Mouse (Mus musculus) mature B cell (primary cell): ENCODE results near the gene Foxn3.
"Not testable (repeated sequence)": the region's sequence is repeated elsewhere in the genome, so short reads cannot be mapped to it uniquely, and the experiment has no call there.

ENCODE experiments used
- in situ Hi-C: fragments of 300-500 bp; cut with MboI; formaldehyde crosslinking; loops from 2 replicates; pipeline ENCODE4 v1.14.3; 2019

The Foxn3 gene

DNA sequence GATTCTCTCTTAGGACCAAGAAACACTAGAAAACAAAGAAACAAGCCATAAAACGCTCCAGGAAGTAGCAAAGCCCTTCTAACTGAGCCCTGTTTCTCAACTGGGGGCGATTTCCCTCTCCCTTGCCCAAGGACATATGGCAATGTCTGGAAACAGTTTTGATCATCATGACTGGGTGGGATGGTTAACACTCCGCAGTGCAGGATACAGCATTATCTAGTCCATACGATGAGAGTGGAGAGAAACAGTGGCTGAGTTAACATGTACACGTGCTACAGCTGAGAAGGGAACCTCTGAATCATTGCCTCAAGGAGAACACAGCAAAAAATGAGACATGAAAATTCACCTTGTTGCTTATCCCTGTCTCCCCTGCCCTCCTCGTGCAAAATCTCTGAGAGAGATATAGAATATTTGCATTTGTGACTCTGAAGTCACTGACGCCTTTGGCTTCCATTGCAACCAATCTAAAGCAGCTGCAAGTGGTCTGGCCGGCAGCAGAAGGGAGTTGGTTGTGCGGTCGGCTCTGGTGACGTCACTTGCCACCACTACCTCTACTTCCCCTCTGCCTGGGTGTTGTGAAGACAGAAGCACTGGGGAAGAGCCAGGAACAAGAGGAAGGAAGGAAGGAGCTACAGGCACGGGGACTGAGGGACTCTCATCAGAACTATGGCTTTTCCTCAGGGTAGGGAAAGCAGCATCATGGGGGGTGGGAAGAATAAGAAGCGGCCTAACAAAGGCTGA is 338.3 kb downstream of the Foxn3 start:
- in situ Hi-C loops, result no loop called here

DNA sequence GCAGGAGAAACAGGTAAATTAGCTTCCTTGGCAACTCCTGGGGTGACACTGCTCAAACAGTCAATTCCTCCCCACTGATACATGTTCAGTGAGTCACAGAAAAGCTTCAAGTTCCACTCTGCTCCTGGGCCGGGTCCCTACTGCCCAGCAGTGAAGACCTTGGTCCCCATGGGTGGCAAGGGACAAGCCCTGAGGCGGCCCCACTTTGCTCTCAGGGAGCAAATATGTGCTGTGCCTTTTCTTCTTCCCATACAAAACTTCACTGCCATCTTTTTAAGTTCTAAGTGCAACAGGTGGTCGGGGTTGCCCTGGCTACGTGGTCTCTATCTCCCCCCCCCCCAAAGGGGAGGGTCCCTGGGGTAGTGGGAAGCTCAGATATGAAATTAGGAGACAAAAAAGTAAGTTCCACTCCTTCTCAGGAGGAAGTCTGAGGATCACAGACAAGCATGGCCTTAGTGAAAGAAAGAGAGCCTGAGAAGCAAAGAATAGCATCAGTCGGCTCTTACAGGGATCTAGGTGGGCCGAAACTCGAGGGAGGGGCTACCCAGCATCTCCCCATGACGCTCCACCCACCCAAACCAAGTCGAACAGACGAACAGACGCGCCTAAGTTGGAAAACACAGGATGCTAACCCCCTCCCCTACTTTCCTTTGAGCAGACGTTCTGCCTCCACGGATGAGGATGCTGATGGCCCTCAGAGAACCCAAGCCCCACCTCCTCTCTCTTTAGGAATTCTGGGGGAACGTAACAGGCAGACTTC is 342.1 kb downstream of the Foxn3 start:
- in situ Hi-C loops, result no loop called here

- in situ Hi-C loops, result no loop called here
Observed at GRCm38 (mm10) chr12:99220333-99220732, 343.0 kb downstream of the Foxn3 start.

DNA sequence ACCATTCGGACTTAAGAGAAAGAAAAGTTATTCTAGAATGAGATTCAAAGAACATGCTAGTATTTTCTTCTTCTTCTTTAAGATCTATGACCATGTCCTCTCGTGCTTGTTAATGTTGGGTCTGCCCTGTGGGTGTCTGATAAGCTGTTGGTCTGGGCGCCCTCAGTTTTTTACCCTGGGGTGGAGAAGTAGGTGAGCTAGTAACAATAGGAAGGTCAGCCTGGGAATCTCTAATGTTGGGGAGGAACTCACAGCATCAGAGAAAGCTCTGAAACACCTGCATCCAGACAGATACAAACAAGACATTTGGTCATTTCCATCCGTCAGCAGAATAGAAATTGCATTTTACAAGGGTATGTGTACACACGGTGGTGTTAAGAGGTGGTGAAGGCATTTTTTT is 343.6 kb downstream of the Foxn3 start:
- in situ Hi-C loops, result no loop called here

GRCm38 (mm10) chr12:99217145-99217698 is 346.2 kb downstream of the Foxn3 start:
- in situ Hi-C loops, result no loop called here

DNA sequence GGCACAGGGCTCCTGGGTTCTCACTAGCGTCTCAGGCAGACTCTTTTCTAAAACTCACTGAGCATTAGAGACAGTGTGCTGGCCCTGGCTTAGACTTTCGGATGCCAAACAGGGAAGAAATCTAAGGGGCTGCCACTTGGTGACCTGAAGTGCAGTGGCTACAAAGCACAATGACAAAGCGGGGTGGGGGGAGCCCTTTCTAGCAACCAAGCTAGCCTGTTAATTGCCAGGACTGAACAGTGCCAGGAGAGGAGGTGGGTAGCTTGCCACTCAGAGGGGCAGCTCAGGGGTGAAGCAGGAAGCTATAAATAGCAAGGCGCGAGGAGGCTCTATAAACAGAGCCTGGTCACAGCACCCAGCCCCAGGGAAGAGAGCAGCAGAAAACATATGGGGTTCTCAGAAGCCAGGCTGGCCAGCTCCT is 347.0 kb downstream of the Foxn3 start:
- in situ Hi-C loops, result no loop called here

- in situ Hi-C loops, result no loop called here
Observed at GRCm38 (mm10) chr12:99215521-99216255, 347.7 kb downstream of the Foxn3 start.

DNA sequence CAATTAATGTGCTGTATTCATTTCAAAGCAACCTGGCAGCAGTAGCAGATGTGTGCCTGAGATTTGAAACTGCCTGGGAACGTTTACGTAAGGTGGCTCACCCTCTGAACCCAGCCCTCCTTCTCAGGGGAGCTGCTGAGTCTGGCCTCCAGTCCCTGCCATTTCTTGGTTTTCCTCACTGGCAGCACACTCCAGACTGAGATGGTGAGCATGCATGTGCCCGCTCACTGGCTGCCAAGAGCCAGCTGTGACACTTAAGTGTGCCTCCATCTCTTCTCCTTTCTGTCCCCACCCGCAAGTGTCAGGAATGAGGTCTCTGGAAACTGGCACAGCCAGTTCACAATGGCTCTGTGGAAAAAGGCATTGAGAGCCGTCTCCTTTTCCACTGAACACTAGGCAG is 349.3 kb downstream of the Foxn3 start:
- in situ Hi-C loops, result no loop called here

DNA sequence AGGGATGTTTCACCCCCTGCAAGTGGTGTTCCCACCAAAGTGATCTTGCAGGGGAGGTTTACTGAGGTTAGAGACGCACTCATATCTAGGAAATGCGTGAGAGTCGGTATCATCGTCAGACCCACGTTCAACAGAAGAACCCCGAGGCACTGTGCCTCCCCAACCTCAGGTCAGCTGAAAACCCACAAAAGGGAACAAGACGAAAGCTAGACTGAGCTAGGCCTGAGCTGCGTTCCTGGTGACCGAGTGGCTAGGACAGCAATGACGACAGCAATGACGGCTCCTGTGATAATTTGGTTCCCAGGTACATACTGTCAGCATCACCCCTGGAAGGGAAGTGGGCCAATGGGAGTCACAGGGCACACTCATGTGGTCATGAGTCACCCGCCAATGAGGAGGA is 350.2 kb downstream of the Foxn3 start:
- in situ Hi-C loops, result no loop called here

DNA sequence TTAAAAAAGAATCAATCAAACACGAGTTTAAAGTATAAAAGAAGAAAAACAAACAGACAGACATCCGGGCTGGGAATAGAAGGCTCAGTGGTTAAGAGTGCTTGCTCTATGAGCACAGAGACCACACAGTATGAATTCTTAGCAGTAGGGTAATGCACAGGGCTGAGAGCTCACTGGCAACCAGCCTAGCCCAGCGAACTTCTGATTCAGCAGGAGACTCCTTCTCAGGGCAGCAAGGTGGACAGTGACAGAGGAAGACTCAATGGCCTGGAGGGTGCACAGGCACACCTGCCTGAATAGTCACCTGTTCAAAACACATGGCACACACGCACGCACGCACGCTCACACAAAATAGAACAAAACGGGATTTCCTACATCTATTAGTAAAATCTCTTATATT is 353.6 kb downstream of the Foxn3 start:
- in situ Hi-C loops, result no loop called here

DNA sequence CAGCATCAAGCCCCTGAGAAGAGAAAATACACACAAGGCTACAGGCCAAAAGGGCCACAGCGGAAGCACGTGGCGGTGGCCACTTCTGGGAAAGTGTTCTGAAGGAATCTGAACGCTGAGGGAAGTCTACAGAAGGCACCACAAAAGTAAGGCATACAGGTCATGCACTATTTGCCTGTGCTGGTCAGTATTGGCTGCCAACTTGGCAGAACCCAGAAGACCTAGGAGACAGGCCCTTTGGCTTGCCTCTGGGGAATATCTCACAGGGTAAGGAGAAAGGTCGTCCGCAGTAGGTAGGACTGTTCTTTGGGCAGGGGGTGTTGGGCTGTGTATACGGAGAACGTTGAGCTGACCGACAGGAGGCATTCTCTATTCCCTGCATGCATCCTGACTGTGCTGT is 355.1 kb downstream of the Foxn3 start:
- in situ Hi-C loops, result no loop called here

DNA sequence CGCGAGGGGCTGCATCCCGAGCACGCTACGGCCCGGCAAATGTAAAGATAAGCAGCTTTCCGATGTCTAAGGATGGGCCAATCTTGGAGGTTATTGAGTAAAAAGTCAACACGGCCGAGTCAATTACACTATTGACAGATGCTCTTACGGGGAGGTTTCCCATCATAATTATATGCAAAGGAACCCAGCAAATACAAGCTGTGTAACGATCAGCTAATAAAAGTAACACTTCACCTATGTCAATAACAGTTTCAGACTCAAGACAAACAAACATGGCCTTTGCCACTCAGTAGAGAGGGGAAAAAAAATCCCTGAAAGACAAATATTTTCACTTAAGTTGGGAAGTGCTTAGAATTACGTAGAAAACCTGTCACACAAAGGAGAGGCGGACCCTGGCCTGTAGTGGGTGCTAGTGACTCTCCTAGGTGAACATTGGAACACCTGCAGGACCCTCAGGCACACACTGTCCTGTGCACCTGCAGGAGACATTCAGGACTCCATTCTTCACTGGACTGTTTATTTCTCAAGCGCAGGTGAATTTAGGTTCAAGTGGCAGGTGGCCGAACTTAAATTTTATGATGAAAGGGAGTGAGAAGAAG is 356.3 kb downstream of the Foxn3 start:
- in situ Hi-C loops, result no loop called here

GRCm38 (mm10) chr12:99205734-99206133 is 357.6 kb downstream of the Foxn3 start:
- in situ Hi-C loops, result no loop called here

- in situ Hi-C loops, result no loop called here
Observed at GRCm38 (mm10) chr12:99199124-99199483, 364.3 kb downstream of the Foxn3 start.

DNA sequence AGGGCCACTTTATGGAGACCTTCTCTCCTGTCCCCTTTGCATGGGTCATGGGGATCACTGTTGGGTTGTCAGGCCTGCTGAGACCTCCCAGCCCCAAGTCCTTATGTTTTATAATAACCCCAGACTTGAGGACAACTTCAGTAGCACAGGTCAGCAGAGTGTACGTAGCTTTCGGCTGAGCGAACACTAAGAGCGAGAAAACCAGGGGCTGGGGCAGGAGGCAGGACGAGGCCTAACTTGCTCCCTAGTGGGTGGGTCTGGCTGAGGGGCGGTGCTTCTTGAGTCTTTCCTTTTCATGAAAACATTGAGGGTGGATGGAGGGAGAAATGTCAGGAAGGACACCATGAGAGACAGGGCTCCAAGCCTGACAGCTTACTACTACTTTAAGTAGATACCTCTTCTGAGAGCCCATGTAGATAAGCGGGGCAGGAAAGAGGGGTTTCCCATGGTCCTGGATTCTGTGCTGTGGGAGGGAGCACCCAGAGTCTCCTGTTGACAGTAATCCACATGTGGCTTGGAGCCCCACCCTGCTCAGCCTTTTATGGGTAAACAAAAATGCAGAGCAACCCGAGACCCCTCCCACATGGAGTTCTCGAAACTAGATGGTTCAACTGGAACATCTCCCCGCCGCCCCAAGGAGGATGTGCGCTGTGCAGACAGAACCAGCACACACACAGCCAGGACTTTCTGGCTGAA is 364.8 kb downstream of the Foxn3 start:
- in situ Hi-C loops, result no loop called here

DNA sequence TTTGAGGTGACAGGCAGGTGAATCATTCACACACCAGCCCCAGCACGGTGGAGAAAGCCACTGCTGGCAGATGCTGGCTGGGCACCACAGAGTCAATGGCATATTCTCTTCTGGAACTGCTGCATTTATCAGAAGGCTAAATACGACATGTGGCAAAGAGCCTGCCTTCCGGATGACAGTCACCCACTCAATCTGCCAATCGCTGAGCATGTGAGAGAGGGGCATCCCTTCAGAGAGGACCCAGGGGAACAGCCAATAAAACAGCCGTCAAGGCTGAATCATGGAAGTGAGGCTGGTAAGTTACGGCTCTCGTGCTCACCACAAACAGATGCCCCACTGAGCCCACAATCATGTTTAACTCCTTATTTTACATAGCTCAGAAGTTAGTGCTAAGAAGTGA is 366.4 kb downstream of the Foxn3 start:
- in situ Hi-C loops, result no loop called here

DNA sequence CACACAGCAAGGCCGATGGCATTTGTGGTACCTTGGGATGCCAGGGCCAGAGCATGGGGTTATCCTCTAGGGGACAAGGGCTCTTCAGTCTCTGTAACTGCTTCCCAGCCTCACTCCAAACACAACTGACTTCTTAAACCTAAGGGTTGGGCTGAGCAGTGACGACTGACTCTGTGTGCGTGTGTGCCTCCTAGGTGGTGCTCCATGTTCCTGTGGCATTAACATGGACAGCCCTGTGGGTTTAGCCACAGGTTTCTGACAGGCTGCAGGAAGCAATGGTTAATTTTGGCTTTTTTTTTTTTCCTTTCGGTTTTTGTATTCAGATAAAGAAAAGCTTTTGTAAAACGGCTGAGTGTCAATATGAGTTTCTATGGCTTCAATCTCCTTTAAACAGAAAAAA is 367.7 kb downstream of the Foxn3 start:
- in situ Hi-C loops, result no loop called here

DNA sequence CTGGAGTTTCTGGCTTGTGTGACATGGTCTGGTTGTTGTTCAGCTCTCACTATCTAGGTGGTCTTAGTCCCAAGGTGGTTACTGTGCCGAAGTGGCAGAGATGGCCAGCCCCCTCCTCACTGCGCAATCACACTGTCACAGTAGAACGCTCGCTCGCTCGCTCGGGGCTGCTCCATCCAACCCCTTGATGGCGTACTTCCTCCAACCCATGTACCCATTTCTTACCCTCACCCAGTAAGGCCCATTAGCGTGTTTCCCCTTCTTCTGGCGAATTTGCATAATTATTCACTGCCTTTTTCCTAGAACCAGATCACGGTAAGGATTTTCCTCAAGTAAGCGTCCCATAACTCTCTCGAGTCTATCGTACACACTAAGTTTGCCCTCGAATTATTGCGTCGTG is 369.3 kb downstream of the Foxn3 start:
- in situ Hi-C loops, result not testable (repeated sequence)

DNA sequence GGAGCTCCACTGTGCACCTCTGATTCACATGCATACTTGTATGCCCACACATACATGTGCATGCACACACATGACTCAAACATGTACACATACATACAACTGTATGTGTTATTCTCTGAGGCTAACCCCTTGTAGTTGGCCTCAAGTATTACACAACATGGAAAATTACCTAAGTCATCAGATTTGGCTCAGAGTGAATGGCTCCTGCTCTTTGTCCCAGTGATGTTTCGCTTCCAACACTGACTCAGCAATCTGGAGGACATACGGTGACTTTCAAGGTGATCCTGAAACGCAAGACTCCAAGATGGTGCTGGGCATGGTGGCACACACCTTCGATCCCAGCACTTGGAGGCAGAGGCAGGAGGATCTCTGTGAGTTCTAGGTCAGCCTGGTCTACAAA is 375.7 kb downstream of the Foxn3 start:
- in situ Hi-C loops, result no loop called here

GRCm38 (mm10) chr12:99186239-99186638 is 377.1 kb downstream of the Foxn3 start:
- in situ Hi-C loops, result no loop called here

DNA sequence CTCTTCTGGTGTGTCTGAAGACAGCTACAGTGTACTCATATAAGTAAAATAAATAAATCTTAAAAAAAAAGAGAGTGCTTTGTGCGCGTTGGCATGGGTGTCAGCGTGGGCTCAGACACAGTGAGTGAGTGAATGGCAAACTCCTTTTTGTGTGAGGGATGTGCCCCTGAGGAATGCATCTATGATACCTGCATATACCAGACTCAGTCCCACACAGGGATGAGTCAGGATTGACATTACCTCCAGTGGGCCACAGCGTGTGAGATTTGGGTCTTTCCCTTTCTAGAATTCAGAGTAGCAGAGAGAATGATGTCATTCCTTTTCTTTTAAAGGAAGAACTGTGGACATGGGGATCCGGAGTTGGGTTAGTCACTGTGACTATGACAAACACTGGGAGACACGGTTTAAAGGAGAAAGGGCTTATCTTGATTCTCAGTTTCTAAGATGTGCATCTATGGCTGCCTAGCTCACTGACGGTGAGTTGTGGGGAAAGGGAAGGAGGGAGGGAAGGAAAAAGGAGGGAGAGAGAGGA is 380.1 kb downstream of the Foxn3 start:
- in situ Hi-C loops, result no loop called here
